Mouse (Mus musculus) heart, adult 18-20 months (tissue): ENCODE data around the gene Epm2a. TPM values are rescaled to one million over a fixed set of nuclear protein-coding genes. Genes with fewer than 3 reads are reported as not detected.
"Not testable (repeated sequence)": the region's sequence is repeated elsewhere in the genome, so short reads cannot be mapped to it uniquely, and the experiment has no call there.

Experiments
- DNase-seq, 2 experiments: peaks; one replicate each; pipeline ENCODE4 v3.0.0; 2021 to 2022; ENCODE audit warnings: mixed read lengths in 1 of 2
- long read RNA-seq, 2 experiments: library from polyadenylated mRNA; stranded (forward); transcript quantifications; one replicate each; pipeline ENCODE4 v2.0.0; 2021
- total RNA-seq, 2 experiments: library from RNA; stranded (reverse); gene quantifications; 2 replicates each; pipeline ENCODE4 v1.2.3; 2021

The Epm2a gene
- 10 to 100 TPM; 37.5 to 40.5 TPM for total RNA-seq
- long read RNA-seq, experiment 1, partial matches to known transcripts, result 0 of 6 reads
- long read RNA-seq, experiment 1, other reads (novel, unspliced or antisense), result 5 of 6 reads
- long read RNA-seq, experiment 2, partial matches to known transcripts, result 0 of 6 reads
- long read RNA-seq, experiment 2, other reads (novel, unspliced or antisense), result 6 of 6 reads

DNA sequence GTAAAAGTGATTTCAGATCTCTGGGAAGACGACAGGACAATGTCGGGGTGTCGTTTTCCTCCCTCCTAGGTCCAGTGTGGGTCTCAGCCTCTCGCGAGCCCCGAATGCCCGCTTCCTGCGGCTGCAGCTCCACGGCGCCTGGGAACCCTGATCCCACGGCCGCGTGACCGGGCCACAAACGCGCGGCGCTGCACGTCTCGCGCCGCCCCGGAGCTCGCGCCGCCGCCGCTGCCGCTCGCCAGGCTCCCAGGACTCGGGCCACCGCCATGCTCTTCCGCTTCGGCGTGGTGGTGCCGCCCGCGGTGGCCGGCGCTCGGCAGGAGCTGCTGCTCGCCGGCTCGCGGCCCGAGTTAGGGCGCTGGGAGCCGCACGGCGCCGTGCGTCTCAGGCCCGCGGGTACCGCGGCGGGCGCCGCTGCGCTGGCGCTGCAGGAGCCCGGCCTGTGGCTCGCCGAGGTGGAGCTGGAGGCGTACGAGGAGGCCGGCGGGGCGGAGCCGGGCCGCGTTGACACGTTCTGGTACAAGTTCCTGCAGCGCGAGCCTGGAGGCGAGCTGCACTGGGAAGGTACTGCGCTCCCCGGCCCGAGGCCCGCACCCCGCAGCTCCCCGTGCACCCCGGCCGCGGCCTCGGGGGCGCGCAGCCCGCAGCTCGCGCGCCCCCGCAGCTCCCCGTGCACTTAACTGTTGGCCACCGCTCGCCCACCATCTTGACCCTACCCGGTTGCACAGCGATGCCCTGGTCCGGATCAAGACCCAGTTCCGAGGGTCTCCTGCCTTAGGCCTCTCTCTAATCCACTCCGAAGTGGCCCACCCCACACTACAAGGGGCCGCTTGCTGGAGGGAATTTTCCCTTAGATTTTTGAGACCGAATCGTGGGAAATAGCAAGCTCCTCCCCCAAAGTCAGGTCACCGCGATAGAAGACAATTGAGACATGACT is at the start of gene Epm2a:
Epm2a (plus strand) TSS at position 200 of the 937 bp plus-strand sequence.
- peak; percentile 86 to 91 for DNase-seq

DNA sequence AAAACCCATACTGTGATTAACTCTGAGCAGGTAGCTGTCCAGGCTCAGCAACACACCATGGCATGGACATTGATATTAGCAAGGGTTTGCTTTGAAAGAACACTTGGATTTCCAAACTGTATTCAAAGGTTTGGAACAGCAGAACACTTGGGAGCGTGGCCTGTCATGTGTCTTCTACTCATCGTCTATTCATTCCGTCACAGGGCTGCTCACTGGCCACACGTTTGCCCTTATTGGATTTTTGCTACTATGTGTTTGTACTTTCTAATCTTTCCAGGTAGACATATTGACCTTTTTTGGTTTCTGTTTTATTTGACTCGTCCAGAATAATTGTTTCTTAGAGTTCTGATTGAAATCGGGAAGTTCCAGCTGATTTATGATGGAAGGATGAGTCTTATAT is 44.8 kb upstream of the Epm2a start:
- no peak for DNase-seq

DNA sequence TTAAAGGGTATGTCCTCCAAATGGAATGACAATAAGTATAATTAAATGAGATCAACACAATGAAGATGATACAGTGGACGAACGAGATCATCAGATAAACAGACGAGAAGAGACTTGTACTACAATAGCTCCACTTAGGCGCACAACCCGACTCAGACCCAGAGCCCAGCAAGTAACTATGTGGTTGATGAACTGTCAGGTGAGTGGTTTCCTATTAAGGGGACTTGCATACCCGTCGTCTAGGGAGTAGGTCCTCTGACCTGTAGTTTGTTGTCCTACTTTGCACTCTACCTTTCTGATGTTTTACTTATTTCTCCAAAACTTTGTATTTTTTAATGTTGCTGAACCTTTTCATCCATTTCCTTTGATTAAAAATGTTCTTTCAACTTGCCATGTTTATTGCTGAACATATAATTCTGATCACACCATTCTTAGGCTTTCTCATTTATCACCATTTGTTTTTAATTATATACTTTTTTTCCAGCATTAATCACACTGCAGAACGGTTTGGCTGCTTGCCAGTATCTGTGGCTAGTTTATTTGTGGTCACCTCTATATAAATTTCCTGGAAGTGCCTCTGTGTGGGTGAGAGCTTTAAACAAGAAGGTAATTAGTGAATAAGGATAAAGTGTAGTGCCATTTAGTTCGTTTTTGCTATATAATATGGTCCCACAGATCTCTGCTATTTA is 37.7 kb upstream of the Epm2a start:
- DNase-seq, result peak in 1 of 2 experiments; percentile 18

DNA sequence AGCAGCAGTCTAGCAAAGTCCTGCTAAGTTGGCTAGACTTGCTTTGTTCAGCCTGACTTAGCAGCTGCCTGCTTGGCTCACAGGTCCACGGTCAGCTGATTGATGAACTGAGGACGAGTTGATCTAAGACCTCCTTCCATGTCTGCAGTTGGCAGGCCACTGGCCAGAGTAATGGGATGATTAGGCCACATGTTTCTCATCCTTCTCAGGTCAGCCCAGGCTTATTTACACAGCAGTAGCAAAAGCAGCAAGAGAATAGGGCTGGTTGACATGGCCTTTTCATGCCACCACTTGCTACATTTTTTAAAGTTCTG is 37.2 kb upstream of the Epm2a start:
- peak; percentile 30 to 35 for DNase-seq

DNA sequence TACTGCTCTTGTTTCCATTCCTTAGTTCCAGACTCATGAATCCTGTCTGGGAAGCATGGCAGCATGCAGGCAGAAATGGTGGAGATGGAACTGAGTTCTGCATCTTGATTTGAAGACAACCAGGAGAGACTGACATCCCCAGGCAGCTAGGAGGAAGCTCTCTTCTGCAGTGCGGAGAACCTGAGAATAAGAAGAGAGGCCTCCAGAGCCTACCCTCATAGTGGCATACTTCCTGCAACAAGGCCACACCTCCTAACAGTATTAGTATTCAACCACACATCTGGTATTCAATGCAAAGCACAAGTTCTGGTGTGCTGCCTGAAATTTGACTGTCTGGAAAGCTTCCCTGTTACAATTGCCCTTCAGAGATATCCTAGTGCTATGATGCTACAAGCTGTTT is 33.3 kb upstream of the Epm2a start:
- DNase-seq, result no peak

DNA sequence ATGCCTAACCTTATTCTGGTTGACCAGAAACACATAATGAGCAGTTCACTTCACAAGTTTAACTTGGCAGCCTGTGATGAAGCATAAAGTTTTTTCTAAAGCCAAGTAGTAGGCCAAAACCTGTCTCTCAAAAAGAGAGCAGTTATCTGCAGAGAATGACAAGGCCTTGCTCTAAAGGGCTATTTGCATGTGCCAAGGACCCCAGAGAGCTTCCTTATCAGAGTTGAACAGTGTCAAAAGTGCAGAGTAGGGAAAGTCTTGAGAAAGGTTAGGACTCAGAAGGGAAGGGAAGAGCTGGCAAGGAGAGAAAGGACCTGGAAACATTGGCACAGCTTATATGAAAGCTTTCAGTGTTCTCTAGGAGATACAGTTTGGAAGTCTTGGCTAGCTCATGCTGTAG is 32.7 kb upstream of the Epm2a start:
- no peak for DNase-seq

DNA sequence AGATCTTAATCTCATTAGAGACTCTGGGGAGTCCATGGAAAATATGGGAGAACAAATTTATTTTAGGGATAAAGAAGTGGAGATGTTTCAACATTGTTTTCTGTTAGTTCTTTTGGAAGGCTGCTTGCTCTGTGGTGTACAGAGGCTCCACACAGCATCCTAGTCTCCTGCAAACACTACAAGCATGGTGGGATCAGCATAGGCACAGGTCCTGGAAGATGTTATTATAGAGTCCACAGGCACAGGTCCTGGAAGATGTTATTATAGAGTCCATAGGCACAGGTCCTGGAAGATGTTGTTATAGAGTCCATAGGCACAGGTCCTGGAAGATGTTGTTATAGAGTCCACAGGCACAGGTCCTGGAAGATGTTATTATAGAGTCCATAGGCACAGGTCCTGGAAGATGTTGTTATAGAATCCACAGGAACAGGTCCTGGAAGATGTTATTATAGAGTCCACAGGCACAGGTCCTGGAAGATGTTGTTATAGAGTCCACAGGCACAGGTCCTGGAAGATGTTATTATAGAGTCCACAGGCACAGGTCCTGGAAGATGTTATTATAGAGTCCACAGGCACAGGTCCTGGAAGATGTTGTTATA is 25.2 kb upstream of the Epm2a start:
- DNase-seq, result not testable (repeated sequence)

DNA sequence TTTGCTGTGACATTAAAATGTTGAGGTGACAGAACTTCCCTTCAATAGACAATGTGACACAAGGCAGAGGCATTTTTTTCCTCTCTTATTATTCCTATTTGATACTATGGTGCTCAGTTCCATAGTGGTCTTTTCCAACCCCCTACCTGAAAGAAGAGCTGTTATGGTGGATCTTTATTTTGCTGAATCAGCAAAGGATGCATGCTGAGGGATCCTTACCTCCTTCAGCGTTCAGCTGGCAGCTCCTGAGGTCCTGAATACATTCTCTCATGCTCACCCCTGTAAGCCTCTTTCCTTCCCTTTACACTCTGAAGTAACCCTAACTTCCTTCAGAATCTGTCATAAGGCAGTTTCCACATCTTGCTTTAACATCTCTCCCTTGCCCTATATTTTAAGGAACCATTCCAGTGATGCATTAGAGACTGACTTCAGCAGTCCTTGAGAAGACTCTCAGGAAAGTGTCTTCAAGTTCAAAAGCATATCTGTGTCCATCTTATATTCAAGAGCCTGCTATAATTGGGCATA is 23.7 kb upstream of the Epm2a start:
- DNase-seq, result no peak

DNA sequence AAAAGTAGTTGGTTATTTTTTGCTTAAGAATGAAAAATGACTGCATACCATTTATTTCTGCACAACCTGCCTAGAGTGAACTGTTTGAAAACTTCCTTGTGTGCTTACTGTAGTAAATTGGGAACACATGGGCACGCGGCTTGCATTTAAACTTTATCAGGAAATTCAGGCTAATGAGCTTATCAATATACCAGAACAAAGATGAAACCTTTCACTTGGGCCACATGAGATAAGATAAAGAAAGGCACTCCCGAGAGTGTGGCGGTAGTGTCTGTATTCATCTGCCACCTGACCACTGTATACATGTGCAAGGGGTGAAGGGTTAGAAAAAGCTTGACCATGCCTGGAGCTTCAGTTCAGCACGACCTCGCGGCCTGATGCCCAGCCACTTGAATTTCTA is 20.9 kb upstream of the Epm2a start:
- no peak for DNase-seq

DNA sequence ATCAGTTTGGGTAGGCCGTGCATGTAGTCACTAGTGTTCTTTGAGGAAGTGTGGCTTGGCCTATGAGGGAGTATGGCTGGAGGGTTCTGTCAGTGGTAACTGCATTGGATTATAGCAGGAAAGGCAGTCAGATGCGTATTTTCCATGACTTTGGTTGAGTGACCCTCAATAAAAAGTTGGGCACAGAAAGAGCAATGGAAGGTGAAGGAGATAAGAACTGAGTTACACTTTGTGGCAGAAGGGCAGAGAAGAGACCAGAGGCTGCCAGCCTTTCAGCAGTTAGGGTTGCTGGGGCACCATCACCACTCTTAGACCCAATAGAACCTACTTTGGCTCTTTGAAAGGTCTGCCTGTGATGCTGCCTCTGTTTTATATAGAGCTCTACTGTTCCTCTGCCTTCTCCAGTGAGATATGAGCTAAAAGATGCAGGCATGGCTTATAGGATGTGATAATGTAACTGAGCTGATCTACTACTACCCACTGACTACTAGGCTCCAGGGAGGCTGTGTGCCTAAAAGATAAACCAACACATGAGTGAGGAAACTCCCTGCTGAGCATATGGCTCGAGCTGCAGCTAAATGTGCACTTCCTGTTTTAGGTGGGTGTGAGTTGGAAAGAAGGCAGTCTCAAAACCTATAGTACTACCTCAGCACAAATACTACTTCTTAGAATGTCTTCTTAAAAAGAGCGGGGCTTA is 19.9 kb upstream of the Epm2a start:
- no peak for DNase-seq

DNA sequence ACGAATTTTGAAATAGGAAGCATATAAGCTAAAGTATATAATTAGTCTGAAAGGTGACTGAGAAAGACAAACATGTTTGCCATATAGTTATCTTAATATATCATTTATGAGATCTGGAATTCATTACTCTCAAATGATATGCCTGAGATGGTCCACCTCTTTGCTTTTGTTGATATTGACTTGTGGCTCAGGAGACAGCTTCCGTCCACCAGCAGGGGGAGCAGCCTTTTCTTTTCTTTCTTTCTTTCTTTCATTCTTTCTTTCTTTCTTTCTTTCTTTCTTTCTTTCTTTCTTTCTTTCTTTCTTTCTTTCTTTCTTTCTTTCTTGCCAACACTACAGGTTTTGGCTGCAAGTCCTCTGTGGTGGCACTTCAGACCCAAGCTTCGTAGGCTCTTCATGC is 16.7 kb upstream of the Epm2a start:
- DNase-seq, result no peak

DNA sequence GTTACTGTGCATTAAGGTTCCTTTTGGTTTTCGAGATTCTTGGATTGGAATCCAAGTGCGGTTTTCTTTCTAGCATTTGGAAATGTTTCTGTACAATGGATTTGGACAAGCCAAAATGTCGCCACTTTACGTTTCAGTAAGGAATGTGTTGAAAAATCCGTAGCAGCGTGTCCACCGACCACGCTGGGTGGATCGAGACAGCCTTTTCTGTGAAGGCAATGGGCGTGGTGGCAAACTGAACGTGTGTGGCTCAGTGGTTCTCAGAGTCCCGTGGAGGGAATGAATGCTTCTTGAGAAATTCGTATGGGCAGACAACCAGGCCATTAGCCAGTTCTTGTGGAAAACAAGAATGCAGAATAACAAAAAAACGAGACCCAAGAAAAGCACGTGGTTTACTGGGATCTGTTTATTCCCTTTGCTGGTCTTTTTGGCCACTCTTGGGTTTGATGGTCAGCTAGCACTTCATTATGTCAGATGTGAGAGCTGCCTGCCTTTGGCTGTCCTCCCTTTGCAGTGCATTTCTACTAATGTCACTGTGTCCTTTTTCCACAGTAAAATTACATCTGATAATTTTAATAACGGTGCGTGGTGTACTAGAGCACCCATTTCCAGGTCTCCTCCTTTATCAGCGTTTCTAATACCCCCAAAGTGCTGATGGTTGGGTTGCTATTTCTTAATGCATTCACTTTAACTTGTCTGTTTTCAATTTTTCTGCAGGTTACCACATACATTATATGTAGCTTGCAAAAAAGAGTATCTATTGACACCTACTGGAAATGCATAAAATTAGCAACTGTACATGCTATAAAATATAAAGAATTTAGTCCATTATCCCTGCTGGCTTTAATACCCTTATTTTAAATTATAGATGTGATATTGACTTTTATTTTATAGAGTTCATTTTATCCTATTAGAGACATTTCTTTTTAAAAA is 1.6 kb downstream of the Epm2a start:
- DNase-seq, result peak in 1 of 2 experiments; percentile 14

DNA sequence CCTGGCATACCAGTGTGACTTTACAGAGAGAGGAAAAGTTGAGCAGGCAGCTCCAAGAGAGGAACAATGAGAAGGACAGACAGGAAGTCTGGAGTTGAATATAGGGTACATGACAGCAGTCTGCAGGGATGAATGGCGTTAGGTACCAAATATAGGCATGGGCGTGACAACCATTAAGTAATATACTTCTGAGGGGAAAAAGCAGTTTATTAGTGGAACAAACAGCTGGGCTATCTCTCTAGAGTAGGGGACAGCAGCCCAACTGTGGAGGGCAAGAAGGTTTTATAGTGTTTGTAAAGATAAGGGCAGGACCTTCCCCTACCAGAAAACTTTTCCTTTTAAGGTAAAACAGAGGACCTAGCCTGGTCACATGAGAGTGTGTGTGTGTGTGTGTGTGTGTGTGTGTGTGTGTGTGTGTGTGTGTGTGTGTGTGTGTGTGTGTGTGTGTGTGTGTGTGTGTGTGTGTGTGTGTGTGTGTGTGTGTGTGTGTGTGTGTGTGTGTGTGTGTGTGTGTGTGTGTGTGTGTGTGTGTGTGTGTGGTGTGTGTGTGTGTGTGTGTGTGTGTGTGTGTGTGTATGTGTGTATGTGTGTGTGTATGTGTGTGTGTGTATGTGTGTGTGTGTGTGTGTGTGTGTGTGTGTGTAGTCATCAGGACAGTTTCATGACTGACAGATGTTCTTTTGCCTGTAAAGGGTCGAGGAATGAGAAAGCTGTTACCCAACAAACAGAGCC is 7.2 kb downstream of the Epm2a start:
- not testable (repeated sequence) for DNase-seq

DNA sequence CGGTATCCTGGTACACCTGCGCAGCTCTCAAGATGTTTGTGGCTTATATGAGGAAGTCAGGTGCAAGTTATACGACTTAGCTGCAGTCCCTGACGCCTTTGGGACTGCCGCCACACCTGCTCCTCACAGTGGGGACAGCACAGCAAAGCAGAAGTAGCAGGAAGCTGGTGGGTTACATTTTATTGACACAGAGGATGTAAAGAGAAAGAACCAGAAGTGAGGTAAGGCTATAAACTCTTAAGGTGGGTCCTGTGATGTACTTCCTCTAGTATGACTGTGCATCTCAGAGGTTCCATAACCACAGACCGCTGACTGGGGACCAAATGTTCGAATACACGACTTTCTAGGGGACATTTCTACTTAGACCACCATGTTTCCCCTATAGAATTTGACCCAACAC is 11.4 kb downstream of the Epm2a start:
- DNase-seq, result no peak

DNA sequence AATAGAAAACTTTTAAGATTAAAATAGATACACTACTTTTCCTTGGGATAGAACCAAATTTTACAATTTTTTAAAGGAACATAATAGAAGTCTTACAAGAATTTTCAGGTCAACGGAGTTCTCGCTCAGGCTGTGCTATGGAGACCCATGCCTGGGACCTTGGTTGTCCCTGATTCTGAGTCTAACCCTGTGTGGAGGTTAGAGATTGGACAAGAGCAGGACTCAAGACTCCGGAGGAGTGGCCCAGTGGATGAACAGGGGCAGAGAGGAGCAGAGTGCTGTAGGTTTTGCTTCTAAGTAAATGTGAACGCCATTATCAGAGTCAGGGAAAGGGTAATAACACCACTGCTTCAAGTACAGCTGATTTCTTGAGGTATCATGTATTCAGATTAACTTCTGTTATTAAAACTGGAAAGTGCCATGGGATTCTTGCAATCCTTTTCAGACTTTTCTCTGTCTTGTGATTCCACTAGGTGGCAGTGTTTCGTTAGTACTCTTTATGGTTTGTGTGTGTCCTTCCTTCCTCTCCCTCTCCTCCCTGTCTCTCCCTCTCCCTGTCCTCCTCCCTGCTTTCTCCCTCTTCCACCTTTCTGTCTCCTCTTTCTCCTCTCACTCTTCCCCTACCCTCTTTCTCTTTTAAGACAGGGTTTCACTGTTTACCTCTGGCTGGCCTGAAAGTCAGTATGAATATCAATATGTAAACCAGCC is 18.9 kb downstream of the Epm2a start:
- DNase-seq, result peak; percentile 26 to 63

DNA sequence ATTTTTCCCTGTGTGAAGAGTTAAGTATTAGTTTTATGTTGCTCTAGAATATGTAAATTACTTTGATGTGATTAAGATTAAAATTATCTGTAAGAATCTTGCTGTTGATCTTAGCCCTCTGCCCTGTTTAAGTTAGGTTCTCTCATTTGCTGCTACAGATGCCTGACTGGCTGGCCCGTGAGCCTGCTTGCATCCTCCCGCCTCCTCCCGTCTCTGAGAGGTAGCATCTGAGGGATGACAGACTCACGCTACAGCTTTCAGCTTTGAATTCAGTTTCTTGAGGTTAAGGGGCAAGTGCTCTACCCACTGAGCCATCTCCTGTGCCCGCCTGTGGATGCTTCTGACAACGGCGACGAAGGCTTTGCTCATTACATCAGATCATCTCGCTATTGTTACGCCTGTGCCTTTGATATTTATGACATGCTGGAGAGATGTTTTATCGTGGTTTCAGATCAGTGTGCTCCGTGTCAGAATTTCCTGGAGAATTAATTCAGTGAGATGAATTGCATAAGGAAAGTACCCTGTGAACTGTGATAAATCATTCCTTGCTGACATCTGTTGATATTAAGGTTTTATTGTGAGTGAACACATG is 19.8 kb downstream of the Epm2a start:
- no peak for DNase-seq

DNA sequence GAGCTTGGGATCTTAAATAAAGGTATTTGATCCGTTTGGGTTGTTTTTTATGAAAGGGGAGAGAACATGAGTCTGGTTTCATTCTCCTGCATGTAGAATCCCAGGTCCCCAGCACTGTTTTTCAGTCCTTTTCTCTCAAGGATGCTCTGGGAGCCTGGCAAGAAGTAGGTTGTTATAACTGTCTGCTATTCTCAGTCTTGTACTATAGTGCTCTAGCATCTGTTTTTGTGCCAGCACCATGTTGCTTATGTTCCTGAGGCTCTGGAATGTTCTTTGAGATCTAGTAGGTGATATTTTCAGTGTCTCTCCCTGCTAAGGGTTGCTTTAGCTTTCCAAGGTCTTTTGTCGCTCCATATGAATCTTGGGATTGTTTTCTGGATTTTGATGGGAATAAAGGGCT is 38.1 kb downstream of the Epm2a start:
- no peak for DNase-seq

DNA sequence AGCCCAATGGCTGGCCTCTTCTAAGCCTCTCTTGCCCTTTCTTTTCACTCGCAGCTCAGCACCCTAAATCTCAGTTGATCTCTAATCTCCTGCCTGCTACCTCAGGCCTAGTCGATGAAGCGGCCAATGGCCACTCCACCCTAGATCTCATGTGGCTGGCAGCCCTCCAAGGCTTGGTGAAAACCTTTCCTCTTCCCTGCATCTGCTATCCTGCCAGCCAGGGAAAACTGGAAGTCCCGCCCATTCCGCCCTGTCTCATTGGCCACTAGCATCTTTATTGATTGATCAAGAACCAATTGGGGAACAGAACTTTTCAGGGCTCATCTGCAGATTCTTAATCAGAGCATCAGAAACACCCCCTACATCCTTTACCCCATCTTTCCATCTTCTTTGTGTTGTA is 67.7 kb downstream of the Epm2a start:
- DNase-seq, result no peak

DNA sequence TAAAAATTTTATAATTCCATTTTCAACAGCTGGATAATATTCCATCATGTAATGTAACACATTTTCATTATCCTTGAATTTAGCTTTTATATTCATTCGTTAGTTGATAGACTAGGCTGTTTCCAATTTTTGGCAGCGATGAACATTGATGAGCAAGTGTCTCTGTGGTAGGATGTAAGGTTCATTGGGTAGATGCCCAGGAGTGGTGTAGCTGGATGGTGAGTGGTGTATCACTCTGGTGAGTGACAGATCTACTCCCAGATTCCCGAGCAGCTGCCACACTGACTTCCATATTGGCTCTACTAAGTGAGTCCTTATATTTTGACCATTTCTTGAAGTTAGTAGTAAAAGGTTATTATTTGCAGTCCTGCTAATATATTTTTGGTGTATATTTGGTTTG is 76.9 kb downstream of the Epm2a start:
- DNase-seq, result no peak
